ENCODE assay signal across 11 mouse cellular contexts in genomic region chr4:63405051-63405450, GRCm38 (mm10). TPM values are rescaled to one million over a fixed set of nuclear protein-coding genes. Genes with fewer than 3 reads are reported as not detected.
DNase-seq lines count a peak whose midpoint lies in the region; ATAC-seq lines count a peak whose summit lies in the region.
"Had no signal": no experiment of that assay in that cellular context is flagged by ENCODE, and none has a peak within 500 bp of the region (broad histone marks: within the 10 kb centered on the region; RNA-seq: fewer than 3 reads in every experiment).

No protein-coding gene starts in this region.

- H3K9ac ChIP-seq in hindbrain, embryonic 11.5 days (ENCODE audit: low read depth, low read length), result no peak overlapping the region
- H3K9ac ChIP-seq in hindbrain, embryonic 13.5 days, result no peak overlapping the region
- H3K9ac ChIP-seq in limb, embryonic 15.5 days, result no peak overlapping the region
- H3K9ac ChIP-seq: neural tube, embryonic 12.5 days had no signal

- DNase-seq in hindbrain, embryonic 11.5 days (ENCODE audit: low spot score), result no peak
- peak; percentile 13 for DNase-seq in adipocyte (ENCODE audit: low spot score)
- peak; percentile 48 to 60 for DNase-seq in spleen, postnatal 14 days (ENCODE audit: low spot score in 2 of 2)
- no peak for DNase-seq in layer of hippocampus, adult 8-10 months (ENCODE audit: low spot score in 2 of 2)
- no peak for DNase-seq in frontal cortex, postnatal 25 days (ENCODE audit: low spot score in 2 of 2)
- no peak for DNase-seq in adrenal gland, adult (ENCODE audit: inconsistent age in 2 of 2, low spot score in 1 of 2)

- no peak overlapping the region; the same call in 1 of the 2 replicates for H3K27ac ChIP-seq in hindbrain, embryonic 11.5 days (ENCODE audit: low read depth, low read length)
- H3K27ac ChIP-seq in hindbrain, embryonic 13.5 days, result no peak overlapping the region
- H3K27ac ChIP-seq in limb, embryonic 15.5 days, result 0 out of 2 replicates have a peak overlapping the region, but pooled peaks have one; percentile 88
- H3K27ac ChIP-seq: neural tube, embryonic 12.5 days had no signal

- H3K4me2 ChIP-seq in hindbrain, embryonic 11.5 days (replicated peaks; ENCODE audit: low read depth, low read length), result no peak overlapping the region
- H3K4me2 ChIP-seq in hindbrain, embryonic 13.5 days, result no peak overlapping the region
- H3K4me2 ChIP-seq in limb, embryonic 15.5 days, result no peak overlapping the region
- H3K4me2 ChIP-seq: neural tube, embryonic 12.5 days had no signal

- 31% methylated on average over 7 of the region's 7 CpGs for WGBS in hindbrain, embryonic 11.5 days
- 22% methylated on average over 7 of the region's 7 CpGs for WGBS in hindbrain, embryonic 13.5 days
- 23% methylated on average over 7 of the region's 7 CpGs for WGBS in limb, embryonic 15.5 days

- no peaks in the 10 kb centered on the region for H3K27me3 ChIP-seq in hindbrain, embryonic 11.5 days (ENCODE audit: control insufficient read depth, insufficient read depth, low read length)
- 0 out of 2 replicates have a peak, but pooled peaks cover 4% of the 10 kb centered on the region for H3K27me3 ChIP-seq in hindbrain, embryonic 13.5 days
- H3K27me3 ChIP-seq in limb, embryonic 15.5 days, result no peaks in the 10 kb centered on the region
- H3K27me3 ChIP-seq: neural tube, embryonic 12.5 days had no signal

- ATAC-seq in hindbrain, embryonic 11.5 days (ENCODE audit: low FRiP score), result peak; percentile 8; the same call in 1 of the 2 replicates
- ATAC-seq in hindbrain, embryonic 13.5 days (ENCODE audit: low FRiP score), result no peak
- no peak for ATAC-seq in limb, embryonic 15.5 days (ENCODE audit: insufficient number of reproducible peaks, low FRiP score, low TSS enrichment, low read depth)

- no peaks in the 10 kb centered on the region for H3K36me3 ChIP-seq in hindbrain, embryonic 11.5 days (ENCODE audit: control insufficient read depth, insufficient read depth, low read length)
- H3K36me3 ChIP-seq in hindbrain, embryonic 13.5 days, result no peaks in the 10 kb centered on the region
- no peaks in the 10 kb centered on the region for H3K36me3 ChIP-seq in limb, embryonic 15.5 days
- H3K36me3 ChIP-seq: neural tube, embryonic 12.5 days had no signal

- no peaks in the 10 kb centered on the region for H3K9me3 ChIP-seq in hindbrain, embryonic 11.5 days (ENCODE audit: control insufficient read depth, low read length)
- H3K9me3 ChIP-seq in hindbrain, embryonic 13.5 days, result no peaks in the 10 kb centered on the region
- H3K9me3 ChIP-seq in limb, embryonic 15.5 days, result no peaks in the 10 kb centered on the region
- H3K9me3 ChIP-seq: neural tube, embryonic 12.5 days had no signal

- peaks cover 23% of the 10 kb centered on the region for H3K4me1 ChIP-seq in hindbrain, embryonic 11.5 days (replicated peaks; ENCODE audit: control insufficient read depth, insufficient read depth, low read length)
- peaks cover 62% of the 10 kb centered on the region for H3K4me1 ChIP-seq in hindbrain, embryonic 13.5 days (replicated peaks)
- H3K4me1 ChIP-seq in limb, embryonic 15.5 days, result peaks cover 76% of the 10 kb centered on the region

- no peak overlapping the region for H3K4me3 ChIP-seq in hindbrain, embryonic 11.5 days (ENCODE audit: low read depth, low read length)
- no peak overlapping the region for H3K4me3 ChIP-seq in hindbrain, embryonic 13.5 days
- no peak overlapping the region for H3K4me3 ChIP-seq in limb, embryonic 15.5 days
- H3K4me3 ChIP-seq: neural tube, embryonic 12.5 days had no signal

RNA-seq across cellular contexts. Expression of gene Akna, which starts 1.9 kb away (rescaled TPM):
- polyA plus RNA-seq in hindbrain, embryonic 11.5 days (2014; fragmentation: Nextera tagmentation; extraction: Ambion mirVana), result 5.7 and 6.1 TPM in 2 replicates
- polyA plus RNA-seq in hindbrain, embryonic 13.5 days (2015; fragmentation: Nextera tagmentation; extraction: Ambion mirVana), result 6.0 and 6.2 TPM in 2 replicates
- 5.6 and 6.0 TPM in 2 replicates for polyA plus RNA-seq in limb, embryonic 15.5 days (2015; fragmentation: Nextera tagmentation; extraction: Ambion mirVana)
- total RNA-seq in layer of hippocampus, adult 8-10 months (2022), result 1 to 10 TPM; 3.0 to 7.6 (median 5.2) TPM

RNA-seq across cellular contexts. Expression of gene Orm2, which starts 42.8 kb away (rescaled TPM):
- polyA plus RNA-seq in hindbrain, embryonic 11.5 days (2014; fragmentation: Nextera tagmentation; extraction: Ambion mirVana), result not detected in 2 replicates
- not detected in 2 replicates for polyA plus RNA-seq in hindbrain, embryonic 13.5 days (2015; fragmentation: Nextera tagmentation; extraction: Ambion mirVana)
- 0.25 and 0.35 TPM in 2 replicates for polyA plus RNA-seq in limb, embryonic 15.5 days (2015; fragmentation: Nextera tagmentation; extraction: Ambion mirVana)
- not detected for total RNA-seq in layer of hippocampus, adult 8-10 months (2022)
- total RNA-seq: common myeloid progenitor, adult 5-6 weeks; ES-E14 had no signal
- polyA plus RNA-seq: neural tube, embryonic 12.5 days had no signal

RNA-seq across cellular contexts. Expression of gene Orm3, which starts 49.1 kb away (rescaled TPM):
- polyA plus RNA-seq in hindbrain, embryonic 11.5 days (2014; fragmentation: Nextera tagmentation; extraction: Ambion mirVana), result not detected in 2 replicates
- not detected in 2 replicates for polyA plus RNA-seq in hindbrain, embryonic 13.5 days (2015; fragmentation: Nextera tagmentation; extraction: Ambion mirVana)
- polyA plus RNA-seq in limb, embryonic 15.5 days (2015; fragmentation: Nextera tagmentation; extraction: Ambion mirVana), result not detected in 2 replicates
- not detected for total RNA-seq in layer of hippocampus, adult 8-10 months (2022)
- total RNA-seq: common myeloid progenitor, adult 5-6 weeks; ES-E14 had no signal
- polyA plus RNA-seq: neural tube, embryonic 12.5 days had no signal

Comparison
In these comparisons a context has a peak if more than half of its experiments do, and no peak if none do; other contexts are left out.
1. DNase-seq: peak in adipocyte (single experiment) and spleen, postnatal 14 days (2 of 2); none in hindbrain, embryonic 11.5 days (single experiment), layer of hippocampus, adult 8-10 months (0 of 2), frontal cortex, postnatal 25 days (0 of 2) and adrenal gland, adult (0 of 2).